In genomic region chr4:48620121-48620520, GRCm38 (mm10) we compare ENCODE assay signal across 18 mouse cellular contexts. TPM values are rescaled to one million over a fixed set of nuclear protein-coding genes. Genes with fewer than 3 reads are reported as not detected.
"Had no signal": no experiment of that assay in that cellular context is flagged by ENCODE, and none has a peak within 500 bp of the region (broad histone marks: within the 10 kb centered on the region; RNA-seq: fewer than 3 reads in every experiment).

No protein-coding gene starts in this region.

- H3K9me3 ChIP-seq: neural tube, embryonic 12.5 days; stomach, embryonic 15.5 days had no signal

- H3K9ac ChIP-seq: neural tube, embryonic 12.5 days; stomach, embryonic 15.5 days had no signal

- DNase-seq: retina, postnatal 1 day; right cerebral cortex, adult 18-20 months; right cerebral cortex, postnatal 14 days; right cerebral cortex, postnatal 25 days; right cerebral cortex, postnatal 4 days; spleen, adult 18-20 months; thymus, adult 18-20 months; thymus, adult 2 months; thymus, postnatal 14 days; thymus, postnatal 25 days; thymus, postnatal 36 days; thymus, postnatal 4 days had no signal

- H3K4me2 ChIP-seq: neural tube, embryonic 12.5 days; stomach, embryonic 15.5 days had no signal

- H3K4me3 ChIP-seq: neural tube, embryonic 12.5 days; stomach, embryonic 15.5 days had no signal

- H3K27ac ChIP-seq: neural tube, embryonic 12.5 days; stomach, embryonic 15.5 days; stomach, postnatal 0 days had no signal

- H3K27me3 ChIP-seq: neural tube, embryonic 12.5 days; stomach, embryonic 15.5 days had no signal

- H3K4me1 ChIP-seq: neural tube, embryonic 12.5 days; stomach, embryonic 15.5 days had no signal

RNA-seq across cellular contexts. Expression of gene Cavin4, which starts 43.2 kb away (rescaled TPM):
- total RNA-seq: neutrophil, adult 5-6 weeks had no signal
- polyA plus RNA-seq: small intestine, adult 2 months; spleen, adult 2 months had no signal
